Mouse (Mus musculus) hindbrain, embryonic 15.5 days (tissue): ENCODE results near the gene Dmrt3. TPM values are rescaled to one million over a fixed set of nuclear protein-coding genes. Genes with fewer than 3 reads are reported as not detected.

Experiments
- ATAC-seq: fragments of 200-750 bp; cut with Nextera tagmentation; 2 replicates; pipeline ENCODE4 v1.8.0; 2017; ENCODE audit warnings: low read depth, moderate number of reproducible peaks, moderate TSS enrichment; ENCODE audit not compliant: low FRiP score
- H3K27ac ChIP-seq: fragments of 300-500 bp; sonication (generic); replicated peaks from 2 replicates; pipeline ENCODE4 v1.5.1; 2015; ENCODE audit warnings: mild to moderate bottlenecking, inconsistent platforms
- H3K27me3 ChIP-seq: fragments of 300-500 bp; sonication (generic); 2 replicates; pipeline ENCODE4 v1.6.1; 2015; ENCODE audit warnings: control low read depth, inconsistent platforms
- H3K36me3 ChIP-seq: fragments of 300-500 bp; sonication (generic); 2 replicates; pipeline ENCODE4 v1.6.1; 2015; ENCODE audit warnings: control low read depth, inconsistent platforms
- H3K4me1 ChIP-seq: fragments of 300-500 bp; sonication (generic); replicated peaks from 2 replicates; pipeline ENCODE4 v1.6.1; 2015; ENCODE audit warnings: control low read depth, inconsistent platforms
- H3K4me2 ChIP-seq: fragments of 300-500 bp; sonication (generic); 2 replicates; pipeline ENCODE4 v1.6.1; 2015; ENCODE audit warnings: moderate library complexity, mild to moderate bottlenecking, inconsistent platforms
- H3K4me3 ChIP-seq: fragments of 300-500 bp; sonication (generic); 2 replicates; pipeline ENCODE4 v1.5.1; 2015; ENCODE audit warnings: mild to moderate bottlenecking, inconsistent platforms
- H3K9ac ChIP-seq: fragments of 300-500 bp; sonication (generic); 2 replicates; pipeline ENCODE4 v1.6.1; 2015; ENCODE audit warnings: inconsistent platforms
- H3K9me3 ChIP-seq: fragments of 300-500 bp; sonication (generic); 2 replicates; pipeline ENCODE4 v1.6.1; 2016; ENCODE audit warnings: control low read depth, inconsistent platforms
- WGBS: fragments of 180-500 bp; shearing (Covaris S2); methylation state at CpG from one replicate; pipeline ENCODE4 v1.1.7; 2015; 5-methylcytosine and 5-hydroxymethylcytosine counted together
- polyA plus RNA-seq: library from polyadenylated mRNA; unstranded; fragments of >200 nt; fragmentation: Nextera tagmentation; extraction: Ambion mirVana; gene quantifications from 2 replicates; pipeline ENCODE4 v1.2.1, GENCODE M21; 2015

Gene Dmrt3
- polyA plus RNA-seq, 1 experiment from 2014 or later, result 0.49 TPM

- Histone ChIP-seq H3K4me3 (no peak overlapping the region), H3K4me1 (peaks cover 25% of the 10 kb centered on the region), H3K4me2 (no peak overlapping the region), H3K36me3 (no peaks in the 10 kb centered on the region), H3K27me3 (peaks cover 89% of the 10 kb centered on the region), H3K9ac (no peak overlapping the region), H3K27ac (no peak overlapping the region), H3K9me3 (no peaks in the 10 kb centered on the region)
- WGBS, result 1% methylated on average over 17 of the region's 17 CpGs
- ATAC-seq, result no peak
These were observed 60.6 kb downstream of the Dmrt3 start for GRCm38 (mm10) chr19:25670571-25671285.

- Histone ChIP-seq H3K9ac (no peak overlapping the region), H3K4me1 (peaks cover 21% of the 10 kb centered on the region), H3K27me3 (peaks cover 89% of the 10 kb centered on the region), H3K9me3 (no peaks in the 10 kb centered on the region), H3K36me3 (no peaks in the 10 kb centered on the region), H3K4me2 (peak overlapping the region; percentile 52), H3K4me3 (peak overlapping the region; percentile 28), H3K27ac (no peak overlapping the region)
- under 1% methylated on average over 14 of the region's 14 CpGs for WGBS
- ATAC-seq, result no peak
These were observed 61.6 kb downstream of the Dmrt3 start for GRCm38 (mm10) chr19:25671681-25672080.

GRCm38 (mm10) chr19:25672101-25672950 lies 62.2 kb downstream of the Dmrt3 start, which contains the start of gene Dmrt2:
Gene Dmrt2 (plus strand): TSS chr19:25672411.
- Histone ChIP-seq H3K36me3 (no peaks in the 10 kb centered on the region), H3K9ac (no peak within 1 kb of the TSS), H3K27ac (no peak within 1 kb of the TSS), H3K4me3 (peak within 1 kb of the TSS; percentile 28), H3K27me3 (peaks cover 87% of the 10 kb centered on the region), H3K4me2 (peak within 1 kb of the TSS; percentile 58), H3K9me3 (no peaks in the 10 kb centered on the region), H3K4me1 (peaks cover 21% of the 10 kb centered on the region)
- WGBS, result under 1% methylated on average over 44 of the region's 44 CpGs
- ATAC-seq, result peak; percentile 94

Other genes starting within 250 kb of the Dmrt3 start
- gene Dmrt1, start 104.7 kb upstream of the Dmrt3 start, polyA plus RNA-seq, result not detected in 2 replicates
- 0.09 TPM in 1 of 2 replicates, not detected in the other for gene Dmrt2, start 62.1 kb downstream of the Dmrt3 start, polyA plus RNA-seq